Mouse (Mus musculus) cortical plate, adult 2 months (tissue): Measurements from ENCODE around the gene Pigh. TPM values are rescaled to one million over a fixed set of nuclear protein-coding genes. Genes with fewer than 3 reads are reported as not detected.

Experiments
- H3K27ac ChIP-seq: fragments of 200-500 bp; 2 replicates; pipeline ENCODE4 v1.5.1; 2012; ENCODE audit warnings: low read length, control low read depth, inconsistent platforms; ENCODE audit not compliant: insufficient read depth
- H3K4me1 ChIP-seq: fragments of 200-500 bp; 2 replicates; pipeline ENCODE4 v1.6.1; 2011; ENCODE audit warnings: low read length; ENCODE audit not compliant: control insufficient read depth, insufficient read depth
- H3K4me3 ChIP-seq: fragments of 200-500 bp; 2 replicates; pipeline ENCODE4 v1.5.1; 2011; ENCODE audit warnings: mild to moderate bottlenecking, low read length, control low read depth; ENCODE audit not compliant: insufficient read depth
- CTCF ChIP-seq: fragments of 200-500 bp; IDR thresholded peaks from 2 replicates; pipeline ENCODE4 v1.5.1; 2011; ENCODE audit warnings: mild to moderate bottlenecking, control low read depth, low read length; ENCODE audit not compliant: insufficient read depth; ENCODE audit errors: extremely low read depth
- POLR2A ChIP-seq: fragments of 200-500 bp; IDR thresholded peaks from 2 replicates; pipeline ENCODE4 v1.6.1; 2011; ENCODE audit warnings: mild to moderate bottlenecking, low read length, control low read depth; ENCODE audit not compliant: insufficient read depth; ENCODE audit errors: extremely low read depth
- polyA plus RNA-seq: library from polyadenylated mRNA; depleted of rRNA; stranded (reverse); fragments of >200 nt; gene quantifications from 2 replicates; pipeline ENCODE4 v1.2.3, GENCODE M21; 2012

The Pigh gene
- polyA plus RNA-seq, 1 experiment, result 11.0 TPM

GRCm38 (mm10) chr12:79069187-79069608 is 20.3 kb downstream of the Pigh start:
- no peak for TF ChIP-seq POLR2A
- TF ChIP-seq CTCF, result no peak
- Histone ChIP-seq H3K4me3 (no peak overlapping the region), H3K4me1 (no peaks in the 10 kb centered on the region)

GRCm38 (mm10) chr12:79068306-79068705 is 21.1 kb downstream of the Pigh start:
- no peaks in the 10 kb centered on the region for H3K4me1 ChIP-seq
- TF ChIP-seq POLR2A (no peak), CTCF (no peak)
- no peak overlapping the region for H3K4me3 ChIP-seq
- H3K27ac ChIP-seq, result no peak overlapping the region

More at GRCm38 (mm10) chr12:79069187-79069608, 20.3 kb downstream of the Pigh start:
- no peak overlapping the region for H3K27ac ChIP-seq

- no peaks in the 10 kb centered on the region for H3K4me1 ChIP-seq
- TF ChIP-seq CTCF (no peak), POLR2A (no peak)
- no peak overlapping the region for H3K27ac ChIP-seq
- H3K4me3 ChIP-seq, result no peak overlapping the region
Observed at GRCm38 (mm10) chr12:79067526-79067925, 21.9 kb downstream of the Pigh start.

GRCm38 (mm10) chr12:79066431-79066830 is 23.0 kb downstream of the Pigh start:
- TF ChIP-seq CTCF, result no peak
- no peak overlapping the region for H3K27ac ChIP-seq
- no peaks in the 10 kb centered on the region for H3K4me1 ChIP-seq
- H3K4me3 ChIP-seq, result no peak overlapping the region

- no peak overlapping the region for H3K27ac ChIP-seq
- H3K4me1 ChIP-seq, result no peaks in the 10 kb centered on the region
- H3K4me3 ChIP-seq, result no peak overlapping the region
- TF ChIP-seq POLR2A, result no peak
Observed at GRCm38 (mm10) chr12:79064451-79064850, 25.0 kb downstream of the Pigh start.

- TF ChIP-seq POLR2A, result no peak
- no peak for TF ChIP-seq CTCF
- no peak overlapping the region for H3K4me3 ChIP-seq
- no peaks in the 10 kb centered on the region for H3K4me1 ChIP-seq
- no peak overlapping the region for H3K27ac ChIP-seq
Observed at GRCm38 (mm10) chr12:79060766-79061652, 28.4 kb downstream of the Pigh start.

GRCm38 (mm10) chr12:79060134-79060533 is 29.3 kb downstream of the Pigh start:
- H3K27ac ChIP-seq, result no peak overlapping the region
- H3K4me3 ChIP-seq, result no peak overlapping the region
- no peak for TF ChIP-seq POLR2A
- no peak for TF ChIP-seq CTCF
- H3K4me1 ChIP-seq, result no peaks in the 10 kb centered on the region

- no peak overlapping the region for H3K27ac ChIP-seq
- no peak for TF ChIP-seq POLR2A
- TF ChIP-seq CTCF, result no peak
Observed at GRCm38 (mm10) chr12:79059573-79059972, 29.9 kb downstream of the Pigh start.

GRCm38 (mm10) chr12:79055276-79055675 is 34.2 kb downstream of the Pigh start:
- Histone ChIP-seq H3K27ac (0 out of 2 replicates have a peak overlapping the region, but pooled peaks have one; percentile 1), H3K4me3 (no peak overlapping the region), H3K4me1 (no peaks in the 10 kb centered on the region)
- no peak for TF ChIP-seq CTCF
- no peak for TF ChIP-seq POLR2A

More at GRCm38 (mm10) chr12:79059573-79059972, 29.9 kb downstream of the Pigh start:
- H3K4me1 ChIP-seq, result no peaks in the 10 kb centered on the region
- H3K4me3 ChIP-seq, result no peak overlapping the region

- Histone ChIP-seq H3K27ac (no peak overlapping the region), H3K4me1 (no peaks in the 10 kb centered on the region), H3K4me3 (no peak overlapping the region)
- TF ChIP-seq CTCF (no peak), POLR2A (no peak)
Observed at GRCm38 (mm10) chr12:79052073-79052472, 37.4 kb downstream of the Pigh start.
